Mouse (Mus musculus) lung, embryonic 16.5 days (tissue): ENCODE measurements around the gene Adrb1. TPM values are rescaled to one million over a fixed set of nuclear protein-coding genes. Genes with fewer than 3 reads are reported as not detected.

Experiments used
- ATAC-seq: fragments of 200-750 bp; cut with Nextera tagmentation; 2 replicates; pipeline ENCODE4 v1.8.0; 2017; ENCODE audit warnings: low read depth, mild to moderate bottlenecking, moderate library complexity
- H3K27ac ChIP-seq: fragments of 300-500 bp; sonication (generic); 2 replicates; pipeline ENCODE4 v1.5.1; 2014; ENCODE audit warnings: mild to moderate bottlenecking, control low read depth, low read length
- H3K27me3 ChIP-seq: fragments of 300-500 bp; sonication (generic); 2 replicates; pipeline ENCODE4 v1.6.1; 2014; ENCODE audit warnings: low read depth, low read length, mixed read lengths; ENCODE audit not compliant: control insufficient read depth, insufficient read depth
- H3K36me3 ChIP-seq: fragments of 300-500 bp; sonication (generic); 2 replicates; pipeline ENCODE4 v1.6.1; 2014; ENCODE audit warnings: low read length; ENCODE audit not compliant: control insufficient read depth, insufficient read depth
- H3K4me1 ChIP-seq: fragments of 300-500 bp; sonication (generic); replicated peaks from 2 replicates; pipeline ENCODE4 v1.6.1; 2014; ENCODE audit warnings: low read length, mixed read lengths; ENCODE audit not compliant: control insufficient read depth, insufficient read depth
- H3K4me2 ChIP-seq: fragments of 300-500 bp; sonication (generic); 2 replicates; pipeline ENCODE4 v1.6.1; 2014; ENCODE audit warnings: low read depth, low read length, control low read depth
- H3K4me3 ChIP-seq: fragments of 300-500 bp; sonication (generic); 2 replicates; pipeline ENCODE4 v1.5.1; 2014; ENCODE audit warnings: mild to moderate bottlenecking, low read length, control low read depth
- H3K9ac ChIP-seq: fragments of 300-500 bp; sonication (generic); 2 replicates; pipeline ENCODE4 v1.6.1; 2014; ENCODE audit warnings: low read length, control low read depth
- H3K9me3 ChIP-seq: fragments of 300-500 bp; sonication (generic); 2 replicates; pipeline ENCODE4 v1.6.1; 2016; ENCODE audit warnings: low read length; ENCODE audit not compliant: control insufficient read depth
- WGBS: fragments of 180-500 bp; shearing (Covaris S2); extraction: QIAGEN DNeasy Blood & Tissue Kit; methylation state at CpG from one replicate; pipeline ENCODE4 v1.1.7; 2014; 5-methylcytosine and 5-hydroxymethylcytosine counted together
- polyA plus RNA-seq: library from polyadenylated mRNA; unstranded; fragments of >200 nt; fragmentation: Nextera tagmentation; extraction: Ambion mirVana; gene quantifications from 2 replicates; pipeline ENCODE4 v1.2.1, GENCODE M21; 2015

Adrb1 gene
- polyA plus RNA-seq, 1 experiment from 2014 or later = 1.1 TPM

- no peak overlapping the region for H3K9ac ChIP-seq
- 73% methylated on average over 10 of the region's 10 CpGs for WGBS
- H3K9me3 ChIP-seq = no peaks in the 10 kb centered on the region
- H3K36me3 ChIP-seq = no peaks in the 10 kb centered on the region
- no peak overlapping the region for H3K4me2 ChIP-seq
- H3K4me1 ChIP-seq = no peaks in the 10 kb centered on the region
- H3K27ac ChIP-seq = no peak overlapping the region
- no peaks in the 10 kb centered on the region for H3K27me3 ChIP-seq
- H3K4me3 ChIP-seq = no peak overlapping the region
- ATAC-seq = no peak
These were observed 34.4 kb downstream of the Adrb1 start for GRCm38 (mm10) chr19:56756412-56756811.

- Histone ChIP-seq H3K4me1 (no peaks in the 10 kb centered on the region), H3K4me3 (no peak overlapping the region), H3K36me3 (no peaks in the 10 kb centered on the region), H3K9ac (no peak overlapping the region), H3K9me3 (no peaks in the 10 kb centered on the region), H3K27me3 (no peaks in the 10 kb centered on the region), H3K27ac (no peak overlapping the region), H3K4me2 (no peak overlapping the region)
- no peak for ATAC-seq
- WGBS = 93% methylated on average over 2 of the region's 2 CpGs
These were observed 36.3 kb downstream of the Adrb1 start for GRCm38 (mm10) chr19:56758311-56758710.

GRCm38 (mm10) chr19:56759740-56760139 lies 37.7 kb downstream of the Adrb1 start:
- no peak for ATAC-seq
- no peaks in the 10 kb centered on the region for H3K9me3 ChIP-seq
- no peak overlapping the region for H3K27ac ChIP-seq
- H3K9ac ChIP-seq = no peak overlapping the region
- no peak overlapping the region for H3K4me2 ChIP-seq
- no peaks in the 10 kb centered on the region for H3K36me3 ChIP-seq
- no peak overlapping the region for H3K4me3 ChIP-seq
- H3K4me1 ChIP-seq = no peaks in the 10 kb centered on the region
- 79% methylated on average over 4 of the region's 4 CpGs for WGBS
- no peaks in the 10 kb centered on the region for H3K27me3 ChIP-seq

GRCm38 (mm10) chr19:56760306-56760940 lies 38.4 kb downstream of the Adrb1 start:
- Histone ChIP-seq H3K27me3 (no peaks in the 10 kb centered on the region), H3K4me1 (no peaks in the 10 kb centered on the region), H3K9ac (no peak overlapping the region), H3K27ac (no peak overlapping the region), H3K4me2 (no peak overlapping the region), H3K9me3 (no peaks in the 10 kb centered on the region), H3K4me3 (no peak overlapping the region), H3K36me3 (no peaks in the 10 kb centered on the region)
- no peak for ATAC-seq
- 75% methylated on average over 8 of the region's 8 CpGs for WGBS

- 93% methylated on average over 5 of the region's 5 CpGs for WGBS
- Histone ChIP-seq H3K27ac (no peak overlapping the region), H3K4me2 (no peak overlapping the region), H3K27me3 (no peaks in the 10 kb centered on the region), H3K9me3 (no peaks in the 10 kb centered on the region), H3K9ac (no peak overlapping the region), H3K36me3 (no peaks in the 10 kb centered on the region), H3K4me1 (no peaks in the 10 kb centered on the region), H3K4me3 (no peak overlapping the region)
- ATAC-seq = no peak
These were observed 39.1 kb downstream of the Adrb1 start for GRCm38 (mm10) chr19:56761096-56761495.

- no peaks in the 10 kb centered on the region for H3K27me3 ChIP-seq
- WGBS = 82% methylated on average over 2 of the region's 2 CpGs
- H3K9ac ChIP-seq = no peak overlapping the region
- no peak overlapping the region for H3K4me2 ChIP-seq
- H3K4me1 ChIP-seq = no peaks in the 10 kb centered on the region
- H3K4me3 ChIP-seq = no peak overlapping the region
- H3K36me3 ChIP-seq = no peaks in the 10 kb centered on the region
- no peak overlapping the region for H3K27ac ChIP-seq
- H3K9me3 ChIP-seq = no peaks in the 10 kb centered on the region
- ATAC-seq = no peak
These were observed 39.7 kb downstream of the Adrb1 start for GRCm38 (mm10) chr19:56761727-56762126.

- Histone ChIP-seq H3K4me1 (no peaks in the 10 kb centered on the region), H3K9me3 (no peaks in the 10 kb centered on the region), H3K9ac (no peak overlapping the region), H3K27me3 (no peaks in the 10 kb centered on the region), H3K36me3 (no peaks in the 10 kb centered on the region), H3K4me2 (no peak overlapping the region), H3K4me3 (no peak overlapping the region), H3K27ac (no peak overlapping the region)
- no peak for ATAC-seq
- WGBS = 94% methylated on average over 4 of the region's 4 CpGs
These were observed 40.7 kb downstream of the Adrb1 start for GRCm38 (mm10) chr19:56762686-56763085.

- Histone ChIP-seq H3K4me2 (no peak overlapping the region), H3K4me3 (no peak overlapping the region), H3K27me3 (no peaks in the 10 kb centered on the region), H3K36me3 (no peaks in the 10 kb centered on the region), H3K4me1 (no peaks in the 10 kb centered on the region), H3K9ac (no peak overlapping the region), H3K9me3 (no peaks in the 10 kb centered on the region), H3K27ac (no peak overlapping the region)
- WGBS = 82% methylated on average over 9 of the region's 9 CpGs
- ATAC-seq = no peak
These were observed 47.0 kb downstream of the Adrb1 start for GRCm38 (mm10) chr19:56769024-56769423.

- Histone ChIP-seq H3K9ac (no peak overlapping the region), H3K9me3 (no peaks in the 10 kb centered on the region), H3K27me3 (0 out of 2 replicates have a peak, but pooled peaks cover 3% of the 10 kb centered on the region), H3K4me2 (no peak overlapping the region), H3K4me1 (peaks cover 24% of the 10 kb centered on the region), H3K27ac (no peak overlapping the region), H3K4me3 (no peak overlapping the region), H3K36me3 (no peaks in the 10 kb centered on the region)
- ATAC-seq = no peak
- 75% methylated on average over 7 of the region's 7 CpGs for WGBS
These were observed 50.2 kb downstream of the Adrb1 start for GRCm38 (mm10) chr19:56772158-56772557.
